Mouse (Mus musculus): ENCODE results near the gene Fastkd5. TPM values are rescaled to one million over a fixed set of nuclear protein-coding genes. Genes with fewer than 3 reads are reported as not detected.
A peak's percentile ranks its signal among the peaks of the same experiment; 100 is the strongest.

Gene Fastkd5
- total RNA-seq, 2 experiments from 2014 or later, result 8.8 to 9.5 TPM

DNA sequence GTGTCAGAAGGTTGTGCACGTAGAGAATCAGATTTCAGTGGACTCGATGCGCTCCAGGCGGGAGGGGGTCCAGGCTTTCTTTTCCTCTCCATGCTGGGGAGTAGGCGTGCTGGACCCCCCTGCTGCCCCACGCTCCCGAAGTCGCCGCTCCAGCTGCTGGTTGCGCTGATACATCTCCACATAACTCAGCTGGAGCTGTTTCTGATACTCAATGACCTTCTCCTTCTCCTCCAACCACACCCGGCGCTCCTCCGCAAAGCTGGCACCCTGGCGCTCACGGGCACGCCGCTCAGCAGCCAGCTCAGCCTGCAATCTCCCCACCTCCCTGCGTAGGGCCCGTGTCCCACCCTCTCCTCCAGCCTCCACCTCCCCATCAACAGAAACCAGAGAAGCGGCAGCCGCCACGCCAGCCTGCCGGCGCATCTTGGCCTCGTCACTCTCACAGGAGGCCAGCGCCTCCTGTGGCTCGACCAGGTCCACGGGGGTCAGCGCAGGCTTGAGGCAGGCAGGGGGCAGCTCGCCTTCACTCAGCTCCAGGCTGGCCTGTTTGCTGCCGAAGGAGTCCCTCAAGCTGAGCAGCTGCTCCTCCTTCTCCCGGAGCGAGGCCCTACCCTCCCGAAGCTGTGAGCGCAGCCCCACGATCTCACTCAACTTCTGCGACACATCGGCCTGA is 5.0 kb upstream of the Fastkd5 start:
- intact Hi-C loops (cut with DNase I), result no loop called here
- peak; percentile 23 to 40 for DNase-seq

DNA sequence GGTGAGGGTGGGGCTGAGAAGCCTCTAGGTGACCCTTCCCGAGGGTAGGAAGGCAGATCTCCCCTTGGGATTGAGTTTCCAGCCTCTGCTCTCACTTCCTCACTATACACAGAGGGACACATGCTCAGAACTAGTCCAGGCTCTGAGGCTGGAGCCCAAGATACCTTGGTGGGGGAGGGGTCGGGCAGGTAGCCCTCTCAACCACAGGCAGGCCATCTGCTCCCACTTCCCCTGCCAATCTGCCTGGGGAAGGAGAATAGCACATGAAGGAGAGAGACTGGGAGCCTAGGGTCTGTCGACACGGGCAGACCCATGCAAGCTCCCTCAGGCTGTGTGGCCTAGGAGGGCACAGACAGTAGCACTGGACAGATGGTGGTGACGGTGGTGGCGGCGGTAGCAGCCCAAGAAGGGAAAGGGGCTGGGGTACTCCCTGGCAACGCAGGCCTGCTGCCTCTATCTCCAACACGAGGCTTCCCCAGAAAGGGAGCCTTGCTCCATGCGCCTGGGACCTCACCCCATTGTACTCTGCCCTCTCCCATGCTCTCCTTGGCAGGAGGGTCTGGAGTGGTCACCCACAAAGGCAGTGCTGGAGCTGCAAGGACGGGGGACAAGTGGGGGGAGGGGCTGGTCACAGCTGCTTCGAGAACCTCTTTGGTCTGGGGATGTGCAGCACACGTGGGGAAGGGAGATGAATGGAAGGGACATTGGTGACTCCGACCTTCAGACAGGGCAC is 4.3 kb upstream of the Fastkd5 start:
- intact Hi-C loops (cut with DNase I), result no loop called here
- no peak for DNase-seq

DNA sequence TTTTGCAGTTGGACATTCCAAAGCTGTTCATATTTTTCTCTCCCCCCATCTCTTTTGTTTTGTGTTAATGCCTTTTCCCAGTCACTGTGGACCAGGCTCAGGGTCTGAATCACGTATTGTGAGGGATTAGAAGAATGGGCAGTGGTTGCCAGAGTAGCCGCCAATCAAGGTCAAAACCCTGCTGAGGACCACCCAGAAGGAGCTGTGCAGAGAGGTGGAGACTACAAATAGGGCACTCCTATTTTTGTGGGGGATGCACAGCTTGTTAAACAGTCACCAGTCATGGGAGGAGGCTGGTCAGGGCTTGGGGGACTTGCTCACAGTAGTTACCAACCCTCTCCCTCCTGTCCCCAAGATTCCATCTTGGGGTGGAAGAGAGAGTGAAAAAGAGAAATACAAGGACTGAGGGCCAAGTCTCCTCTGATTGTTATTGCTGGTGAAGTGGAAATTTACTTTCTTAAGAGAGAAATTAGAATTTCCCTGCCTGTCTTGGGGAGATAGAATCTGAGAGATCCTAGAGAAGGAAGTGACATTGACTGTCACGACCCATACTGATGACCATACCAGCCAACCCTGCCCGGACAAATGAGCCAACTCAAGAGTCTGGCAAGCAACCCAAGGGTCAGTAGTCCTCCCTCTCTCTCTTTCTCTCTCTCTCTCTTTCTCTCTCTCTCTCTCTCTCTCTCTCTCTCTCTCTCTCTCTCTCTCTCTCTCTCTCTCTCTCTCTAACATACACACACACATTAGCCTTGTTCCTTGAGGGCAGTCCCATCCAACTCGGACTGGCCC is 3.3 kb upstream of the Fastkd5 start:
- intact Hi-C loops (cut with DNase I), result no loop called here

DNA sequence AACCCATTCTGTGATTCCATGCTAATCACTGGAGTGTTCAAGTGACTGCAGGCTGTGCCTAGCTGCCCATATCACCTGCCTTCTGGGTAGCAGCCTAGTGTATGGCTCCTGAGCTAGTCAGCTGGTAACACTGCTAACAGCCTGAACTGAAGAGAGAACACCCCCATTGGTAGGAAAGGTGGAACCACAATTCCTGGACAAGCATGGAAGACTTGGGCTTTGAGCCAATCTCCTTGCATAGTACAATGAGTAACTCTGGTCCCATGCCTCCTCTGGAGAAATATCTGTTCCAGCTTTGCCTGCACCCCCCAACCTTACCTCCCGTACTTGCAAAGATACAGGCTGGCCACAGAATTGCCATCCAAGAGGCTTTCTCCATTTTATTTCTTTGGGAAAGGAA is 2.6 kb upstream of the Fastkd5 start:
- intact Hi-C loops (cut with DNase I), result no loop called here
- DNase-seq, result no peak

More for the DNA sequence above, 3.3 kb upstream of the Fastkd5 start:
- no peak for DNase-seq

DNA sequence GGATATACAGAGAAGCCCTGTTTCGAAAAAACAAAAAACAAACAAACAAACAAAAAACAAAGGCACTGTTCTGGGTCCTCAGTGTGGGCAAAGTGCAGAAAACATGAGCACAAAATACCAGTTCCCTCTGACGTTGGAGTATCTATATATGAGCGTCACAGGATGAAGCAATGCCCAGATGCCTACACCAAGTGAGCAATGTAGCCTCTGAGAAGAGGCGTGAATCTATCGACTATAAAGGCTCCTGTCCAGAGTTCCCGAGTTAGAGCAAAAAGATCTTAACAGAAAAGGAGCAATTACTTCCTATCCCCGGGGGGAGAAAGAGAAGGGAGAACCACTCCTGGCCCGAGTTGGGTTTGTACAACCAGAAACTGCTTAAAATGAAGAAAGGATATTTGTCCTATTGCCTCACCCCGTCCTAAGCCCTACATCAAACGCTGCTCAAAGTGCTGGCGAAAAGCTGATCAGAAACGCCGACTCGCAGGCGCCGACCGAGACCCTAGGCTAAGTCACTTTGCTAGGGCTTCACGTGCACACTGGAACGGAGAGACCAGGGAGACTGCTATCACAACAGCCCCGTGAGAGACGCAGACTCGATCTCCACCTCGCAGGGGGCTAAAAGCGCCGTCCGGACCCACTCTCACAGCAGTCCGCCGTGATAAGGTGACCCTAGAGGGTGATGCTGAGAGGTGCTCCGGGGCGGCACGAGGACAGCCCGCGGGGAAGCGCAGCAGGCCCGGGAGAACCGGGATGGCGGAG is 568 bp downstream of the Fastkd5 start:
- DNase-seq, result no peak
- intact Hi-C loops (cut with DNase I), result no loop called here

DNA sequence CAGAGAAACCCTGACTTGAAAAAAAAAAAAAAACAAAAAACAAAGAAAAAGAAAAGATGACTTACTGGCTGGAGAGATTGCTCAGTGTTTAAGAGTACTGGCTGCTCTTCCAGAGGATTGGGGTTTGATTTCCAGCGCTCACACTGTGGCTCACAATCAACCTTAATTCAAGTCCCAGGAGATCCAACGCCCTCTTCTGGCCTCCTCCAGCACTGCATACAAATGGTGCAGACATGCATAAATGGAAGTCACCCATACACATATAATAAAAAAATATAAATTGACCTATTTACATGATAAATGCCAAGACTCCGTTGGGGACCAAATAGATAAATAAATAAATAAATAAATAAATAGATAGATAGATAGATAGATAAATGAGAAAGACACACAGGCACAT is 1.4 kb downstream of the Fastkd5 start:
- no peak for DNase-seq
- intact Hi-C loops (cut with DNase I), result no loop called here

DNA sequence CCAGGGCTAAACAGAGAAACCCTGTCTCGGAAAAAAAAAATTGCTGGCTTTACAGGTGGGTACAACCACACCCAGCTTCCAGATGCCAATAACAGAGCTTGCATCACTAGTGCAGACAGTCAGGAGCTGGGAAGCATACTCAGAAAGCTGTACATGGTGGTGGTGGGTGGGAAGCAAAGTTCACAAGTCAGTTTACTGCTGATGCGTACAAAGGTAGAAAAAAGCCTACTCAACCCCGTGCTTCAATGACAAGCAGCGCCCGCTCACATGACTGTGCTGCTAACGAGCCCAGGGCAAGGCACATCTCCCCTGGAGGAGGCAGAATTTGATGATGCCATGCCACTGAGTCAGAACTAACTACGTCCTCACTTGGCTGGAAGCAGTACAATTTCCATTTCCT is 10.9 kb downstream of the Fastkd5 start:
- no peak for DNase-seq

DNA sequence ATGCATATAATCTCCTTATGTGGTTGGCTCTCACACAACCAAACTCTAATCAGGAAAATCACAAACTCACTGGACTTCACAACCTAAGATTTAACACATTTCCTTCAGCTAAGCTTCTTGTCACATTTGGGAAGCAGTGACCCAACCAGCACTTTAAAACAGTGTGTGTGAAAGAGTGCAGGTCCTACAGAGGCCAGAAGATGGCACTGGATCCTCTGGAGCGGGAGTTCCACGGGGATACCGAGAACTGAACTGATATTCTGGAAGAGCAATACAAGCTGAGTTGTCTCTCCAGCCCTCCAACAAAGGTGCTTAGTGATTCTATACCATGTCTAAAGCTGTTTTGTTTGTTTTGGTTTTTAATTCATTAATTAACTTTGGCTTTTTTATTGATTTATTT is 16.7 kb downstream of the Fastkd5 start:
- intact Hi-C loops (cut with DNase I), result no loop called here
- DNase-seq, result peak in 1 of 2 experiments; percentile 34

More for the DNA sequence above, 10.9 kb downstream of the Fastkd5 start:
- intact Hi-C loops (cut with DNase I), result no loop called here

DNA sequence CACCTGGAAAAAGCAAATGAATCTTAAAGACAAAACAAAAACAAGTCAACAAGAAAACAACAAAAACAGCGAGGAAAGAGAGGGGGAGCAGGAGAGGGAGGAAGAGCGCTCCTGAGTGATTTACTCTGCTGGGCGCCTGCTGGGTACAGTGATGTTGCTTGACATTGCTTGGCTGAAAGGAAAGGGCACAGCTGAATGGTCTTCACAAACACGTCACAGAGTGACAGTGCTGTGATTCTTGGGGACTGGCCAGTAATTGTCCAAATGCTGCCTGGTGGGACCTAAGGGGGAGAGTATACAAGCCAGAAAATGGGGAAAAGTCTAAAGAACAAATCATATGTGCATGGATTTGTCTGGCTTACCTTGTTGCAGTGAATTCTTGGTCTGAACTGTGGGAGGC is 27.6 kb downstream of the Fastkd5 start:
- intact Hi-C loops (cut with DNase I), result no loop called here
- no peak for DNase-seq

DNA sequence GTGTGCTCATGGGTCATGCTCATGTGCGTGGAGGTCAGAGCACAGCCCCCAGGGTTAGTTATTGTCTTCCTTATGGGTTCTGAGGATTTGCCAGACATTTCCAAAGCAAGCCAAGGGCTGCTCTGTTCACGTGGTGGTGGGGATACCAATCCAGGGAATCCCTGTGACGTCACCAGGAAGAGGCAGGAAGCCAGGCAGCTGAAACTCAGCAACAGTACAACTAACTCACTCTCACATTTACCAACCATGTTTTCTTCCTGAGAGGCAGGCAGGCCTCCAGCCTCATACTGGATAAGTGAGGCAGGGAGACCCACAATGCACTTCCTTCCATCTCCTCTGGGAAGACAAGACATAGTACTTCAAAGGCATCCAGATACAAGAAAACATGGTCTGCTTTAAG is 31.4 kb downstream of the Fastkd5 start:
- intact Hi-C loops (cut with DNase I), result loop anchor here (2.0 kb wide), 1 partner anchor 34 kb away; no protein-coding TSS in a partner anchor
- peak in 1 of 2 experiments; percentile 43 for DNase-seq

DNA sequence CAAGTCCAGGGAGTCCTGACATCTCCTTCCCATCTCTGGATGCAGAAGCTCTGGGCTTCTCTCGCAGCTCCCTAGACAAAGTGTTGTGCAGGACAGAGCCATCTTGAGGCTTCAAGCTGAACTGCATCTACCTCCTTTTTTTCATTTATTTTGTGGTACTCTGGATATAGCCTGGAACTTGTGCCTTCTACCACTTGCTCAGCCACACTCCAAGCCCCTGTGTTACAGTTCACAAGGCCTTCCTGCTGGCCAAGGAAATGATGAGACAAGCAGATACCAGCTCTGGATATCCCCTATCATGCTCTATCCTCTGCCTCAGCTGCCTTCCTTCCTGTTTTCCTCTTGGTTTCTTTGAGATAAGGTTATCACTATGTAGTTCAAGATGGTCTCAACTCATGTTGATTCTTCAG is 32.2 kb downstream of the Fastkd5 start:
- intact Hi-C loops (cut with DNase I), result loop anchor here (2.0 kb wide), 1 partner anchor 33 kb away; no protein-coding TSS in a partner anchor
- peak; percentile 41 to 66 for DNase-seq

DNA sequence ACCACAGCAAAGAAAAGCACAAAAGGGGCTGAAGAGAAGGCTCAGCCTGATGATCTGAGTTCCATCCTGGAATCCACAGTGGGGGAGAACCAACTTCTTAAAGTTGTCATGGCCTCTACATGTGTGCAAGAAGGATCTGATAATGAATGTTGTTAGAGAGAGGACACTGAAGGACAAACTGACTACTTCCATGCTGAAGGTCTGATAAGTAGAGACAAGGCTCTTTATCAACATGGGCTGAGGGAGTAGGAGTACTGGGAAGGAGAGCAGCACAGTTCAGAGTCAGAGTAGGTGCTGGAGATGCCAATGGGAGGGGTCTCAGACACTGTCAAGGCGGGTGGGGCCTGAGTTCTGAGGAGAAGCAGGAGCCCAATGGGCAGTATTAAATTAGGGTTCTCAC is 34.2 kb downstream of the Fastkd5 start:
- DNase-seq, result no peak
- intact Hi-C loops (cut with DNase I), result no loop called here

DNA sequence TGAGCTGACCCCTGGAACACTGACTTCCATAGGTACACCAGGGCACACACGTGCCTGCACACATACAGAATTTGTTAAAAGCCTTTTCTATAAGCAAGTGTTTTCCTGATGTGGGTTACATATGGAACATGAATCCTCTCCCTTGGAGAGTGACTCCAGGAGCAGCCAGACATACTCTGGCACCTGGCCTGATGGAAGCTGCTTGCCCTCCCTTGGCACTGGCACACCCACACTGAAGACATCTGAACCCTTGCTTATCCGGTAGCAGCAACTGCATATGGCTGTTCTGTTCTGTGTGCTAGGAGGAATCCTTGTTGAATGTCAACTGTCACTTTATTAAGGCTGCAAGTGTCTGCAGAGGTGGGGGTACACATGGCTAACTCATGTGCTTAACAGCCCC is 38.8 kb downstream of the Fastkd5 start:
- intact Hi-C loops (cut with DNase I), result no loop called here
- DNase-seq, result no peak

DNA sequence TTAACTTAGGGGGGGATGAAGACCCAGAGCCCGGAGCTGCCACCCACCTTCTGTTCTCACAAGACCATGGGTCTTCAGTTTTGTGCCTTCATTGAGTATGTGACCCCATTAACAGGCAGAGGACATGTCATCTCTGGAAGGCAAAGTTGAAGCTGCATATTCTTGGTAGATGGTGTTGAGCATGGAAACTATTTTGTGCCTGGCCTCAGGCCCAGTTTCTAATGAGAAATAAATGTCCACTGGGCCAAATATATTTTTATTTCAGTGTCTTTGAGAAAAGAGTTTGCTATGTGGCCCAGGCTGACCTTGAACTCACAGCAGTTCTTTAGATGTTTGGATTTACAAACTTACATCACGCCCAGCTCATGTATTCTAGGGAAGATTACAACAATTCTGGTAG is 40.1 kb downstream of the Fastkd5 start:
- intact Hi-C loops (cut with DNase I), result no loop called here
- peak in 1 of 2 experiments; percentile 37 for DNase-seq

DNA sequence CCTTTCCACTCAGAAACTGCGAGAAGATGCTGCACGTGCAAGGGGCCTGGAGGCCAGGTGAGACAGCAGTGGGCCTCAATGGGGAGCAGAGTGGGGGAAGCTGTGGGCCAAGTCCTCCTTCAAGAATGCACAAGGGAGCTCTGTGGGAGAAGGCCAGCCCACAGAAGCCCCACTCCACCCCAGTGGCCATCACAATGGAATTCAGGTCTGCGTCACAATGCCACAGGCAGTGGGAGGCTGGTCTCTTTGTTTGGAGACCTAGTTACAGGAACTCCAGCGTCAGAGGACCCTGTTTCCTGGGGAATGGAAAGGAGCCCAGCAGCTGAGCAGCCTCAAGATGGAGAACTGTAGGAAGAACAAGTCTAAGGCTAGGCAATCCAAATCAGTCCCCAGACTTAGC is 40.7 kb downstream of the Fastkd5 start:
- DNase-seq, result no peak
- intact Hi-C loops (cut with DNase I), result no loop called here

DNA sequence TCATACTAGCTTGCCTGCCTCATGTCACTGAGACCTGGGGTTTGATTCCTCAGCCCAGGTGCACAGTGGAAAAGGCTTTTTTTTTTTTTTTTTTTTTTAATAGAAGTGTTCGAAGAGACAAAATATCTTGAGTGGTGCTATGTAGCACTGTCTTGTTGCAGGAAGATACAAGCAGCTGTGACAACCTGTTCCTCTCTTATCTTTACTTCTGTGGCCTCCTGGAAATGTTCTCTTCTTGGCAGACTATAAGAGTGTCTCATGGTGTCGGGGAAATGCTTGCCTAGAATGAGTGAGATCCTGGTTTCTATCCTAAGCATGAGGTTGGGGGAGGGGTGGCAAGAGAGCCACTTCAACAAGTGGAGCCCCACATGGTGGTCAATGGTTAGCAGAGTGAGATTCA is 41.5 kb downstream of the Fastkd5 start:
- intact Hi-C loops (cut with DNase I), result no loop called here
- DNase-seq, result no peak

DNA sequence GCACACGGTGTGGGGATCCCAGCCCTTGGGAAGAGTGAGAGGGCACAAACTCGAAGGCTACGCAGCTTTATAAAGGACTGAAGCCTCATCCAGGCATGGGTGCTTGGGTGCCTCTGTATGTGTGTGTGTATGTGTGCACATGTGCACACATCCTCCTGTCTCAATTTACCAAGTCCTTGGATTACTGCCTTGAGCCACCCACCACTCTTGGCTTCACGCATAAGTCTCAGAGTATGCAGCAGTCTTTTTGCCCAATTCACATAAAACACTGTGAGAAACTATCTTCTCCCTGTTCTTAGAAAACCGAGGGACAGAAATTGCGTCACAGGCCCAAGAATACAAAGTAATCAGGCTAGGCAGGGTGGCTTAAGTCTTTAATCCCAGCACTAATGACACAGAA is 43.8 kb downstream of the Fastkd5 start:
- DNase-seq, result no peak
- intact Hi-C loops (cut with DNase I), result no loop called here

DNA sequence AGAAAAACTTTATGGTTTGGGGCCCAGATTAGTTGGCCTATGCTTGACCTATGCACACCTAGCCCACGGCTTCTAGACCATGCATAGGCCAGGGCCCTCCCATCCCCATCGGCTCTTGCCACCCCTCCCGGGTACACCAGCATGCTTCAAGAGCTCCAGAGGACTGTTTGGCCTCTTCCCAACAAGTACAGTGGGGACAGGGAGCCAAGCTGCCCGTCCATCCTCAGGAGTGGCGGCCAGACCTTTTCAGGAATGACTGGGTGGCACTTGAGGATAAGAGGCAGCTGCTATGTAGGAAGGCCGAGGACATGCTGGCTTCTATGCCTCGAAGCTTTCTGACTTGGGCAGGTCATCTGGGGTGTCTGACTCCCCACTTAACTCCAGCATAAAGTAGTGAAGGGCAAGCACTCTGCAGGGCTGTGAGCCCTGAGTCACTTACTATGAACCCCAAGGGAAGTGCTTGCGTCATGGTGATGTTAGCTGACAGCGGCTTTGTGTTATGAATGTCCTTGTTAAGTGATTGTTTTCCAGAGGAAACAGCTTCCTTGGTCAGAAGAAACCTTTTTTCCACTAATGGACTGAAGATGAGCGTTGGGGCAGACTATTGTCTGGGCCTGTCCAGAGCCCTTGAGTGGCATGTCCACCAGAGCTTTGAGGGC is 45.8 kb downstream of the Fastkd5 start:
- peak in 1 of 2 experiments; percentile 34 for DNase-seq
- intact Hi-C loops (cut with DNase I), result no loop called here

DNA sequence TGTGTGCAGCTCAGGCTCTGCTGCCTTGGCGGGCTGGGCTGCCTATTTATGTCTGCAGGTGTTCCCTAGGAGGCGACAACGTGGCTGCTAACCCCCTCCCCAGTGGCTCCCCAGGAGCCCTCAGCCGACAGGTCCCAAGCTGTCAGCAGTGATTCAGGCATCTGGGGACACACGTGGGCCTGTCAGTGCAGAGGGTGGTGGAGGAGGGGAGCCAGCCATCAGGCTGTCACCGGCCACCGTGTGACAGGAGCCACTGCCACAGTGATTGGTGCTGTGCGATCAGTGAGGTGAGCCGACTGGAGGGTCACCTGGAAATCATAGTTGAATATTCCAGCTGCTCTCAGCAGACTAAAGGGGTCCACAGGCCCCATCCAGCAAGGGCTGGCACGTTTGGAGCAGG is 47.3 kb downstream of the Fastkd5 start, which contains the start of gene Avp:
Gene Avp (minus strand): TSS at position 3 of the 400 bp plus-strand sequence.
- DNase-seq, result no peak
- intact Hi-C loops (cut with DNase I), result no loop called here

DNA sequence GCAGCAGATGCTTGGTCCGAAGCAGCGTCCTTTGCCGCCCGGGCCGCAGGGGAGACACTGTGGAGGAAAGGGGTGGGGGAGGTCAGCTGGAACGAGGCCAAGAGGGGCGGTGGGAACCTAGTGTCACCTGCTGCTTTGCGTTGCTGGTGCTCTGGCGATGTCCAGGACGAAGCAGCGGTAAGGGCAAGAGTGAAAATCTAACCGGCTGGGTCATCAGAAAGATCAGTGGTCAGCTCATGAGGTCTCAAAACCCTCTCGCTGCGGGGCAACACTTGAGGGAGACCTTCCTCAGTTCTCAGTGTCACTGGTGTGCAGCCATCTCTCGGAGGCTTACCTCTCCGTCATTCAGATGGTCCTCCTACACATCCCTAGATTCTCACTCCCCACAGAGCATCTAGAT is 48.6 kb downstream of the Fastkd5 start:
- DNase-seq, result no peak
- intact Hi-C loops (cut with DNase I), result no loop called here
